Mouse (Mus musculus): ENCODE results near the gene Atf7. TPM values are rescaled to one million over a fixed set of nuclear protein-coding genes. Genes with fewer than 3 reads are reported as not detected.
"Not testable (repeated sequence)": the region's sequence is repeated elsewhere in the genome, so short reads cannot be mapped to it uniquely, and the experiment has no call there.

Atf7 gene
- total and polyA plus RNA-seq, 2 experiments = 10.1 to 41.1 TPM

- H3K79me2 ChIP-seq (ENCODE audit: control insufficient read depth, insufficient read depth, low read length) = peaks cover 16% of the 10 kb centered on the region; the same call in 1 of the 2 replicates
- 88% methylated on average over 1 of the region's 1 CpGs for WGBS
- no peak overlapping the region for H3K4me3 ChIP-seq (ENCODE audit: insufficient read depth, low read depth, low read length)
- peaks cover 11% of the 10 kb centered on the region for H3K4me1 ChIP-seq (ENCODE audit: control insufficient read depth, insufficient read depth, low read length)
- H3K36me3 ChIP-seq (ENCODE audit: control insufficient read depth, insufficient read depth, low read length) = peaks cover 2% of the 10 kb centered on the region; the same call in 1 of the 2 replicates
- no peak for TF ChIP-seq CTCF (IDR thresholded peaks at IDR 0.05; ENCODE audit: low read depth, low read length)
- no peak for TF ChIP-seq POLR2A (IDR thresholded peaks at IDR 0.05; ENCODE audit: extremely low read depth, insufficient read depth, low read length)
- H3K9ac ChIP-seq (ENCODE audit: low read depth, low read length) = no peak overlapping the region
- no peak for DNase-seq (ENCODE audit: extremely low read depth, low read depth, low spot score)
- H3K27ac ChIP-seq (replicated peaks; ENCODE audit: insufficient read depth, low read depth, low read length) = no peak overlapping the region
- no peaks in the 10 kb centered on the region for H3K27me3 ChIP-seq (ENCODE audit: control insufficient read depth, insufficient read depth, low read length)
Observed at GRCm38 (mm10) chr15:102617654-102618053, 7.6 kb downstream of the Atf7 start.

- peaks cover 7% of the 10 kb centered on the region; the same call in 1 of the 2 replicates for H3K4me1 ChIP-seq (ENCODE audit: control insufficient read depth, insufficient read depth, low read length)
- TF ChIP-seq CTCF (IDR thresholded peaks at IDR 0.05; ENCODE audit: low read depth, low read length) = no peak
- no peak for TF ChIP-seq POLR2A (IDR thresholded peaks at IDR 0.05; ENCODE audit: extremely low read depth, insufficient read depth, low read length)
- 93% methylated on average over 2 of the region's 2 CpGs for WGBS
- peaks cover 19% of the 10 kb centered on the region for H3K79me2 ChIP-seq (ENCODE audit: control insufficient read depth, insufficient read depth, low read length)
- H3K27ac ChIP-seq (replicated peaks; ENCODE audit: insufficient read depth, low read depth, low read length) = no peak overlapping the region
- no peak for DNase-seq (ENCODE audit: extremely low read depth, low read depth, low spot score)
- H3K9ac ChIP-seq (ENCODE audit: low read depth, low read length) = no peak overlapping the region
- H3K36me3 ChIP-seq (ENCODE audit: control insufficient read depth, insufficient read depth, low read length) = no peaks in the 10 kb centered on the region; the same call in 1 of the 2 replicates
- no peak overlapping the region for H3K4me3 ChIP-seq (ENCODE audit: insufficient read depth, low read depth, low read length)
- no peaks in the 10 kb centered on the region for H3K27me3 ChIP-seq (ENCODE audit: control insufficient read depth, insufficient read depth, low read length)
Observed at GRCm38 (mm10) chr15:102616174-102616573, 9.1 kb downstream of the Atf7 start.

GRCm38 (mm10) chr15:102614224-102614623 is 11.0 kb downstream of the Atf7 start:
- no peaks in the 10 kb centered on the region for H3K27me3 ChIP-seq (ENCODE audit: control insufficient read depth, insufficient read depth, low read length)
- DNase-seq (ENCODE audit: extremely low read depth, low read depth, low spot score) = no peak
- peaks cover 7% of the 10 kb centered on the region; the same call in 1 of the 2 replicates for H3K4me1 ChIP-seq (ENCODE audit: control insufficient read depth, insufficient read depth, low read length)
- TF ChIP-seq CTCF (IDR thresholded peaks at IDR 0.05; ENCODE audit: low read depth, low read length) (no peak), POLR2A (IDR thresholded peaks at IDR 0.05; ENCODE audit: extremely low read depth, insufficient read depth, low read length) (no peak)
- no peak overlapping the region for H3K4me3 ChIP-seq (ENCODE audit: insufficient read depth, low read depth, low read length)
- no peaks in the 10 kb centered on the region; the same call in 1 of the 2 replicates for H3K36me3 ChIP-seq (ENCODE audit: control insufficient read depth, insufficient read depth, low read length)
- no peak overlapping the region for H3K27ac ChIP-seq (replicated peaks; ENCODE audit: insufficient read depth, low read depth, low read length)
- no peak overlapping the region for H3K9ac ChIP-seq (ENCODE audit: low read depth, low read length)
- peaks cover 10% of the 10 kb centered on the region for H3K79me2 ChIP-seq (ENCODE audit: control insufficient read depth, insufficient read depth, low read length)

GRCm38 (mm10) chr15:102612966-102613365 is 12.3 kb downstream of the Atf7 start:
- Histone ChIP-seq H3K4me1 (ENCODE audit: control insufficient read depth, insufficient read depth, low read length) (peaks cover 7% of the 10 kb centered on the region; the same call in 1 of the 2 replicates), H3K36me3 (ENCODE audit: control insufficient read depth, insufficient read depth, low read length) (no peaks in the 10 kb centered on the region; the same call in 1 of the 2 replicates), H3K27me3 (ENCODE audit: control insufficient read depth, insufficient read depth, low read length) (no peaks in the 10 kb centered on the region), H3K27ac (replicated peaks; ENCODE audit: insufficient read depth, low read depth, low read length) (no peak overlapping the region), H3K9ac (ENCODE audit: low read depth, low read length) (no peak overlapping the region), H3K79me2 (ENCODE audit: control insufficient read depth, insufficient read depth, low read length) (peaks cover 10% of the 10 kb centered on the region), H3K4me3 (ENCODE audit: insufficient read depth, low read depth, low read length) (no peak overlapping the region)
- TF ChIP-seq CTCF (IDR thresholded peaks at IDR 0.05; ENCODE audit: low read depth, low read length) (0 out of 2 replicates have a peak, but pooled peaks have one; percentile 5), POLR2A (IDR thresholded peaks at IDR 0.05; ENCODE audit: extremely low read depth, insufficient read depth, low read length) (no peak)
- DNase-seq (ENCODE audit: extremely low read depth, low read depth, low spot score) = no peak

- peaks cover 16% of the 10 kb centered on the region for H3K79me2 ChIP-seq (ENCODE audit: control insufficient read depth, insufficient read depth, low read length)
- H3K4me3 ChIP-seq (ENCODE audit: insufficient read depth, low read depth, low read length); H3K27me3 ChIP-seq (ENCODE audit: control insufficient read depth, insufficient read depth, low read length); H3K36me3 ChIP-seq (ENCODE audit: control insufficient read depth, insufficient read depth, low read length); DNase-seq (ENCODE audit: extremely low read depth, low read depth, low spot score); H3K27ac ChIP-seq (replicated peaks; ENCODE audit: insufficient read depth, low read depth, low read length); H3K9ac ChIP-seq (ENCODE audit: low read depth, low read length); H3K4me1 ChIP-seq (ENCODE audit: control insufficient read depth, insufficient read depth, low read length): not testable (repeated sequence)
- WGBS = 85% methylated on average over 1 of the region's 1 CpGs
Observed at GRCm38 (mm10) chr15:102608586-102608985, 16.7 kb downstream of the Atf7 start.

GRCm38 (mm10) chr15:102593996-102594656 is 31.1 kb downstream of the Atf7 start:
- WGBS = 66% methylated on average over 8 of the region's 8 CpGs
- H3K4me1 ChIP-seq (ENCODE audit: control insufficient read depth, insufficient read depth, low read length) = peaks cover 1% of the 10 kb centered on the region; the same call in 1 of the 2 replicates
- TF ChIP-seq POLR2A (IDR thresholded peaks at IDR 0.05; ENCODE audit: extremely low read depth, insufficient read depth, low read length) (no peak), CTCF (IDR thresholded peaks at IDR 0.05; ENCODE audit: low read depth, low read length) (no peak)
- no peak overlapping the region for H3K27ac ChIP-seq (replicated peaks; ENCODE audit: insufficient read depth, low read depth, low read length)
- no peaks in the 10 kb centered on the region for H3K27me3 ChIP-seq (ENCODE audit: control insufficient read depth, insufficient read depth, low read length)
- no peak overlapping the region for H3K4me3 ChIP-seq (ENCODE audit: insufficient read depth, low read depth, low read length)
- no peak for DNase-seq (ENCODE audit: extremely low read depth, low read depth, low spot score)
- H3K9ac ChIP-seq (ENCODE audit: low read depth, low read length) = no peak overlapping the region
- peaks cover 2% of the 10 kb centered on the region; the same call in 1 of the 2 replicates for H3K79me2 ChIP-seq (ENCODE audit: control insufficient read depth, insufficient read depth, low read length)
- peaks cover 3% of the 10 kb centered on the region; the same call in 1 of the 2 replicates for H3K36me3 ChIP-seq (ENCODE audit: control insufficient read depth, insufficient read depth, low read length)

All from liver, adult 2 months (tissue).